Mouse (Mus musculus) olfactory bulb, adult 2 months (tissue): Measurements from ENCODE around the gene Pik3c2g.

Experiments used
- CTCF ChIP-seq: fragments of 200-500 bp; IDR thresholded peaks from 2 replicates; pipeline ENCODE4 v1.5.1; 2012; ENCODE audit warnings: low read depth, mild to moderate bottlenecking, low read length, moderate library complexity; ENCODE audit not compliant: insufficient read depth
- POLR2A ChIP-seq: fragments of 200-500 bp; IDR thresholded peaks from 2 replicates; pipeline ENCODE4 v1.6.1; 2012; ENCODE audit warnings: mild to moderate bottlenecking, low read depth, low read length, moderate library complexity; ENCODE audit not compliant: insufficient read depth

- no peak for TF ChIP-seq POLR2A
- no peak for TF ChIP-seq CTCF
Observed at GRCm38 (mm10) chr6:139901801-139902200, 314.8 kb downstream of the Pik3c2g start.
